Mouse (Mus musculus): ENCODE results near the gene Cyb5d1.

Cyb5d1 gene

DNA sequence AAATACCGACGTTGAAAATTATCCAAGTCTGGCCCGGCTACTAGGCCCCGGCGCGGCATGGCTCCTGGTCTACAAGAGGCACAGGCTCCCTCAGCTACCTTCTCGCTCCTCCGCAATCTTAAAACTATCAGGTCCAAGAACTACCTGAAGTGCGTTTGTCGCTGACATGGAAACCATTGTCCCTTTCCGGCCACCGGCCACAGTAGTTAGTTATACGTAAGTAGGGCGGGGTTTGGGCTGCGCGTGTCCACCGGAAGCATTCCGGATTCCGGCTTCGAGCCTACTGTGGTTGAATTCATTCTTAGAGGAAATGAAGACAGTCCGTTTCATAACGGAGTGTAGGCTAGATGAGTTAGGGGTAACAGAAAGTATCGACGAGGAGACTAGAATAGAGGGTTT lies at the start of gene Cyb5d1, which contains the start of gene Naa38:
Gene Cyb5d1 (minus strand): TSS at position 397 of the 399 bp plus-strand sequence.
Gene Naa38 (plus strand): TSS at position 253 of the 399 bp plus-strand sequence.
- DNase-seq = peak; percentile 94

- DNase-seq = peak; percentile 65
Measured at GRCm38 (mm10) chr11:69443328-69443727, 47.9 kb upstream of the Cyb5d1 start.

DNA sequence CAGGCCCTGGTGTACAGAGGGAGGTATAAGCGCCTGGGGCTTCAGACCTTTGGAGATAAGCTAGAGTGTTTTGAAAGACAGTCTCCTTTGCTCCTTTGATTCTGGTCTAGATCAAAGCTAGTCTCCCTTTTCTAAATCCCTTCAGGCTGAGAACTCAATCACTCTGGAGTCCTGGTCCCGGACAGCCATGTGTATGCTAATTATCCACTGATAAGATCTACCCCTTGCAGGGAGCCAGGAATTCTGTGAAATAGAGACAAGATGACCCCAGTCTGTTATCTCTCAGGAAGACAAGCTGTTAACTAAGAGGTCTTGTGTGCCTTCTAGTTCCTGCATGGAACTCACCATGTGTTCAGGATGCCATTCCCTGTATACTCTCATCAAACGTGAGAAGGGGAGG lies 41.9 kb upstream of the Cyb5d1 start:
- DNase-seq = no peak

GRCm38 (mm10) chr11:69433189-69433588 lies 37.8 kb upstream of the Cyb5d1 start:
- no peak for DNase-seq

DNA sequence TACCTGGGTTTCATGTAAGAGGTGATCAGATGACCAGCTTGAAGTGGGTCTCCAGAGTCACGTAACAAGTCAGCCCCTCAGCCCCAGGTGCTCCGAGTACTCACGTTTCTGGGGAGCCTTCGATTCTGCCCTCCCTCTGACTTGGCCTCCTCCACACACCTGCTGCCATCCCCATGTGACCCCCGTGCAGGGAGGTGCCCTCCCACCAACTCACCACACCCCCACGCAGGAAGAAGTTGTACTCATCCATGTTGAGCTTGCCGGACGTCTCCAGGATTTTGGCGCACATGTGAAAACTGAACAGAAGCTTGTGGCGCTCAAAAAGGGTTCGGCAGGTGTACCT lies 37.2 kb upstream of the Cyb5d1 start:
- DNase-seq = no peak

DNA sequence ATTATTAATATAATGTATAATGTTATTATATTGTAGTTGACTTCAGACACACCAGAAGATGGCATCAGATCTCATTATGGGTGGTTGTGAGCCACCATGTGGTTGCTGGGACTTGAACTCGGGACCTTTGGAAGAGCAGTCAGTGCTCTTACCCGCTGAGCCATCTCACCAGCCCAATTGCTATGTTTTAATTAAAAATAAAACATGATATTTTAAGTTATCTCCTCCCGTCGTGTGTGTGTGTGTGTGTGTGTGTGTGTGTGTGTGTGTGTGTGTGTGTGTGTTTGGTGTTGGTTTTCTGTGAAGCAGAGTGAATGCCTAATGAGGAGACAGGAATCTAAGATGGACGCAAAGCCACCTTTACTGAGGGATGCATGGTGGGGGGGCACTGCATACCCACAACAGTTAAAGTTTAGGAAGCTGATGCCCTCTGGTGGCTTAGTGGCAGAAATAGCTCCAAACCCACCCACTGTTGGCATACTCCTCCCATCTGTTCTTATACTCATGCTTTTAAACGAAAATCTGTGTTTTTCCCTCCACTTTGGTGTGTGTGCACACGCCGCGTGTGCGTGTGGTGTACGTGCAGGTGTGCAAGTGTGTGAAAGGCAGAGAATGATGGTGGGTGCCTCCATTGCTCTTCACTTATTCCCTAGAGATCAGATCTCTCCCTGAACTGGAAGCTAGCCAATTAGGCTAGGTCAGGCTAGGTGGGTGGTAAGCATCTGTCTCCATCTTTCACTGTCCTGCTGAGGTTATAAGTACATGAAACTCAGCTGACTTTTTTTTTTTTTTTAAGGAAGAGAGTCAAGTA lies 36.6 kb upstream of the Cyb5d1 start:
- DNase-seq = peak; percentile 88

GRCm38 (mm10) chr11:69430631-69431030 lies 35.2 kb upstream of the Cyb5d1 start:
- no peak for DNase-seq

DNA sequence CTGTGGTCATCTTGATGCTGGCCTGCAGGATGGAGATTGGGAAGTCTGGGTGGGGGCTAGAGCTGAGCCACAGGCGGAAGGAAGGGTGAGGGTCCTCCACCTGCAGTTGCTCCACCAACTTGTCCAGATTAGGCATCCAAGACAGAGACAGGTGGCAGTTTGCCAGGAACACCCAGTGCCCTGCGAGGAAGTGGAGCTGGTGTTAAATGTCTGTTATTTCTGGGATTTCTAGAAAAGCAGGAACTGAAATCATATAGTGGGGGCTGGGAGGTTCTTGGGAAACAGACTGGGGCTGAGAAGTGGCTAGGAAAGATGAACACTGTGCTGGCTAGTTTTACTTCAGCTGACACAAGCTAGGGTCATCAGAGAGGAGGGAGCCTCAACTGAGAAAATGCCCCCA lies 33.9 kb upstream of the Cyb5d1 start:
- peak; percentile 53 for DNase-seq

GRCm38 (mm10) chr11:69428751-69429150 lies 33.3 kb upstream of the Cyb5d1 start:
- DNase-seq = peak; percentile 85

GRCm38 (mm10) chr11:69426246-69426645 lies 30.8 kb upstream of the Cyb5d1 start:
- DNase-seq = no peak

- DNase-seq = no peak
Measured at GRCm38 (mm10) chr11:69423885-69424284, 28.5 kb upstream of the Cyb5d1 start.

- DNase-seq = no peak
Measured at GRCm38 (mm10) chr11:69422842-69423241, 27.4 kb upstream of the Cyb5d1 start.

DNA sequence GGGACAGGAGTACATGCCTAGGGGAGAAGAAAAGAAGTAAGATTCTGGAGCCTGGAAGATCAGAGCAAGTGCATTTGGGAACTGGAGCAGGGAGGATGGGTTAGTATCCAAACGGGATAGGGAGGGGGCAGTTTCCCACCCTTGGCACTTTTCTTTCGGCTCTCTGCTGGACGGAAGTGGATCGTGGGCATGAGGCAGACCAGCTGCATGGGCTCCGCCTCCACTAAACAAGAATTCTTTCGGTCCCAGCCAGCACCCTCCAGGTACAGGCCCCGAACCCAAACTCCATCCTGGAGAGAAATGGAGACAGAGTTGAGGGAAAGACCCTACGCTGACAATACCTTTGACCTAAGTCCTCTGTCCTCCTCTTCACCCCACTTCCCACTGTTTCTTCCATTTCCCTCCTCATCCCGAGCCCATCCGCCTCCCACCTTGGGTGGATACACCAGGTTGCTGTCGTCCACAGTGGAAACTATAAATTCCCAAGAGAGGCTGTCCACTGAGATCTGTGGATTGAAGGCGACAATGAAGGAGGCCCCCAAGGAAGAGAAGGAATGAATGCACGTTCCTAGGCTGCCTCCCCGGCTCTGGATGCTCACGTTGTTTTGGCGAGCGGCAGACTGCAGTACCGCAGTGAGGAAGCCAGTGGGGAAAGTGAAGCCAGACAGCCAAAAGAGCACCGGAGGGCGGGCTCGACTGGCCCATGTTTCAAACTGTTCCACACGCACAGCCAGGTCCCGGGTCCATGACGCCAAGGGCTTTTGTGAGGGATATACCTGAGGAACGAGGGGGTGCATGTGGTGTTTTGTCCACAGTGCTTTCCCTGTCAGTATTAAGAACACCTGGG lies 25.9 kb upstream of the Cyb5d1 start:
- no peak for DNase-seq

- DNase-seq = no peak
Measured at GRCm38 (mm10) chr11:69420554-69421000, 25.1 kb upstream of the Cyb5d1 start.

DNA sequence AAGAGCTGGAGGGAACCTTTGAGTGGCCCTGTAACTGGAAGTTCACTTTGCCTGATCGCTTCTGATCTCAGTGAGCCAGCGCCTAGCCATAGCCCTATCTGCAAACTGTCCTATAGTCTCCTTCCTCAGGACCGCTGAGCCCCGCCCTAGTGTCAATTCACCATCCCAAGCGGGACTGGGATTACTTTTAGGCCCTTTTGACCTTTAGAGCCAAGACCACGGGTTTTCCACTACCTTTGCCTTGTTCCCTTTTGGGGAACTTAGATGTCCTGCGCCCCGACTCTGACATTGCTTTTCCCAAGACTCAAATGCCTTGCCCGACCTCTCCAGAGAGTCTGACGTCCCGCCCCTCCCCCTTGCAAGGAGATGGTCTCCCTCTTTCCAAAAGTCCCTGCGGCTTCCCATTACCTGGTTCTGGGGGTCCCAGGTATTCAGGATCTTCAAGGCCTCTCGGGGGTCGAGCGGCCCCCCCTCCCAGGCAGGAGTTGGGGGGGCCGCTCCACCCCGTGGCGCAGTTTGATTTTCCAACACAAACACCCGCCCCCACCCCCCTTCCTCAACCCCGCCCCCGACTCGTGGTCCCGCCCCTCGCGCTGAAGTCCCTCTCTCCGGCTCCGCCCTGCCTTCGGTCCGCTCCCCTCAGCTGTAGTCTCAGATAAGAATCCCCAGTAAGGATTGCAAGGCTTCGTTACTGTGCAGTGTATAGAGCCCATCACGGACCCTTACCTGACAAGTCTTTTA lies 24.6 kb upstream of the Cyb5d1 start:
- peak; percentile 83 for DNase-seq

DNA sequence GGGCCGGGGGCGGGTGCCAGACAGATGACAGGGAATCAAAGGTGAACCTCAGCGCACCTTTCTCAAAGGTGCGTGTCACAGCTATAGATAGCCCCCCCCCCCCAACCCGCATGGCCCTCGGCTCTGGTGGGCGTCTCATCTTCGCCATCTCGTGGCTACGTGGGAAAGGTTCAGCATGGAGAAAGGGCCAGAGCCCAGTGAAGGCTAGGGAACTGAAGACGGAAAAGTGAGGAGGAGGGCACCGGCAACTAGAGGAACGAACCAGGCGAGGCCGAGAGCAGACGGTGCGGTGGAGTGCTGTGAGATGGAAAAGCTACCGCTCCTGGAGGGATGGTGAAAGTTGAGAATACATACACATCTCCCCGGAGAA lies 24.0 kb upstream of the Cyb5d1 start:
- DNase-seq = peak; percentile 69

GRCm38 (mm10) chr11:69418481-69419442 lies 23.3 kb upstream of the Cyb5d1 start:
- DNase-seq = peak; percentile 97

DNA sequence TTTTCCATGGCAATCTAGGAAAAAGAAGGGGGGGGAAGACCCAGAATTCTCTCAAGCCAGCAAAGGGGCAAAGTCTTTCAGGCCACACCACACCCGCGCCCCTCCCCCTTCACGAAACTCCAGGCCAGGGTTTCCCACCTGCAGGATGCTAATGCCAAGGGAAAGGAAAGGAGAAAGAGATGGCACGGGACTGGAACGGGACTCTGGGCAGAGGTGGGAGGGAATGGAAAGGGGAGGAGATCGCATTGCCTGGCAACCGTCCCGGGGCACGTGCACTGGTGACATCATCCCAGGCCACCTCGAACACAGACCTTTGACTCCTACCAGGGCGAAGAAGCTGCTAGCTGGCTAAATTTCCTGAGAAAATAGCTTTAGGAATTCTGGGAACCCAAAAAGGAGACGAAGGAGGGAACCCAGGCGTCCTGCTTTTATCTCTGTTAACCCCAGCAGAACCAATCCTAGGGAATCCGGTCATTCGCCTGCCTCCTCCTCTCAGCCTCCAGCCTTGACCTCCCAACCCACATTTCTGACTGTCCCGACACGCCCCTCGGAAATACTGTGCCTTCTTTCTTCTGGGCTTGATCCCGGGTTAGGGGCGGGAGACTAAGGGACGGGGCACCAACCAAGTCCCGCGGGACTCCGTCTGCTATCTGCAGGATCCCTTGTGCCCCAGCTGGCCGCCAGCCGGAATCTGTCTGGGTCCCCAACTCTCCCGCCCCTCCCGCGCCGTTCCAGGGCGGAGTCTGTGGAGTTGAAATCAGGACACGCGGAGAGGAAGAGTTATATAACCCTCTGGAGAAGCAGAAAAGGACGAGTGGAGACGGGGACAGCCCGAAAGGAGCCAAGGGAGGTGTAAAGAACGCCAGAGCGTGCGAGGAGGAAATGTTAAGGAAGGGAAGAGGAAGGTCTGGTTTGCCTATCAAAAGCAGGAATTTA lies 22.3 kb upstream of the Cyb5d1 start:
- peak; percentile 98 for DNase-seq

GRCm38 (mm10) chr11:69416921-69417448 lies 21.6 kb upstream of the Cyb5d1 start:
- no peak for DNase-seq

GRCm38 (mm10) chr11:69416509-69416908 lies 21.1 kb upstream of the Cyb5d1 start:
- DNase-seq = no peak

Data from kidney, postnatal 10 days (tissue).